Mouse (Mus musculus): Measurements from ENCODE around the gene Mmp28. TPM values are rescaled to one million over a fixed set of nuclear protein-coding genes. Genes with fewer than 3 reads are reported as not detected.

The Mmp28 gene
- polyA plus RNA-seq, 1 experiment from 2014 or later: 2.1 TPM

DNA sequence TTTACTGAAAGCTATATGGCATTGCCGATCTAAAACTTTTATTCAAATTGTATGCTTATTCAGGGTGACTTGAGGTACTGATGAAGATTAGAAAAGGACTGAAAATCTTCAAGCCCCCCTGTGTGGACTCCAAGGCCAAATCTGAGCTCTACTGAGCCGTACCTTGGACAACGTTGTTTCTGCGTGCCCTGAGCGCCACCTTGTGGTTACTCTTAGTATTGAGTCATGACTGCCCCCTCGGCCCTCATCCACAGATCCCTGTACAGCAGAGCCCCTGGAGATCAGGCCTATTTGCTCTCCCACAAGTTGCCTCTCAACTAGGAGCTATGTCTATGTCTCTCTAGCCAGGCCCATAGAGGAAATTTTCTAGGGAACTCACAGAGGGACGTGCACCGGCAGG lies 38.2 kb downstream of the Mmp28 start:
- WGBS: 5% methylated on average over 8 of the region's 8 CpGs
- Histone ChIP-seq H3K36me3 (ENCODE audit: insufficient read depth) (no peaks in the 10 kb centered on the region), H3K27ac (ENCODE audit: low read depth) (no peak overlapping the region), H3K9ac (no peak overlapping the region), H3K4me2 (no peak overlapping the region), H3K27me3 (ENCODE audit: insufficient read depth, low read length) (peaks cover 29% of the 10 kb centered on the region), H3K4me1 (ENCODE audit: insufficient read depth) (no peaks in the 10 kb centered on the region), H3K9me3 (ENCODE audit: low read depth, low read length) (no peaks in the 10 kb centered on the region), H3K4me3 (ENCODE audit: low read depth, low read length) (no peak overlapping the region)
- peak; percentile 91 for DNase-seq
- peak; percentile 94 for TF ChIP-seq CTCF (IDR thresholded peaks at IDR 0.05; ENCODE audit: low read depth)
- ATAC-seq (ENCODE audit: insufficient read depth): no peak

DNA sequence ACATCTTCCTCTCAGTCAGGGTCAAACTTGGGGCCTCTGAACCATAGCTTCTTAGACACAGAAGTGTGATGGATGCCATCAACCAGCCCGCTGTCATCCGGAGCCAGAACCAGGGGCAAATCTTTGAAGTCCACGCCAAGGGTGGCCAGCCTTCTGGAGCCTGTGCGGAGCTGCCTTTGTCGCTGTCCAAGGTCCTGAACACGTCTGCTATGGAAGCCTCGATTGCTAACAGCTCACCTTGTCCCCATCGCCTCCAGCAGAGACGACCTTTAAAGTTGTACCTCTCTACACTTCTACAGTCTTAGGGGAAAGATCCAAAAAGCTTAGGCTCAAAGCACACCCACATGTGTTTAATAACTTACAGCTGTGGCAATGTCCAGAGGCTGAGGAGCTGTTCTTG lies 41.6 kb downstream of the Mmp28 start:
- no peak overlapping the region for H3K4me2 ChIP-seq
- no peaks in the 10 kb centered on the region for H3K4me1 ChIP-seq (ENCODE audit: insufficient read depth)
- peak; percentile 93 for DNase-seq
- WGBS: 3% methylated on average over 9 of the region's 9 CpGs
- TF ChIP-seq CTCF (IDR thresholded peaks at IDR 0.05; ENCODE audit: low read depth): no peak
- H3K9ac ChIP-seq: no peak overlapping the region
- peaks cover 25% of the 10 kb centered on the region for H3K27me3 ChIP-seq (ENCODE audit: insufficient read depth, low read length)
- H3K27ac ChIP-seq (ENCODE audit: low read depth): no peak overlapping the region
- no peaks in the 10 kb centered on the region for H3K36me3 ChIP-seq (ENCODE audit: insufficient read depth)
- H3K4me3 ChIP-seq (ENCODE audit: low read depth, low read length): no peak overlapping the region
- no peaks in the 10 kb centered on the region for H3K9me3 ChIP-seq (ENCODE audit: low read depth, low read length)
- no peak for ATAC-seq (ENCODE audit: insufficient read depth)

DNA sequence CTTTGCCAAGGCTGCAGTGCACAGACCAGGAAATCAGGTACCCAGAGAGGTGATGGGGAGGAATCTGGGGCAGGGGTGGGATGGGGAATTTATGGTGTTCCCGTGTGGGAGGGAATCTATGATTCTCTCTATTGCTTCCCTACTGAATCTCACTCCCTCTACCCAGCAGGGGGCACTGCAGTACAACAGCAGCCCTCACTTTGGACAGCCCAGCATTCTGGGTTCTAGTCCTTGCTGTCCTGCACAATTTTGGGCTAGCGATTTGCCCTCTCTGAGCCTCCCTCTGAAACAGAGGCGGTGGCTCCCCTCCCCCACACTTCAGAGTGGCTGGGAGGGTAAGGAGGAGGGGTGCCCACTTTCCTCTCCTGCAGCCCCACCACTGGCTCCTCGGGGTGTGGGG lies 42.5 kb downstream of the Mmp28 start:
- no peak for ATAC-seq (ENCODE audit: insufficient read depth)
- peak; percentile 36 for DNase-seq
- Histone ChIP-seq H3K27ac (ENCODE audit: low read depth) (no peak overlapping the region), H3K36me3 (ENCODE audit: insufficient read depth) (no peaks in the 10 kb centered on the region), H3K4me3 (ENCODE audit: low read depth, low read length) (no peak overlapping the region), H3K4me2 (no peak overlapping the region), H3K9me3 (ENCODE audit: low read depth, low read length) (no peaks in the 10 kb centered on the region), H3K4me1 (ENCODE audit: insufficient read depth) (no peaks in the 10 kb centered on the region), H3K9ac (no peak overlapping the region), H3K27me3 (ENCODE audit: insufficient read depth, low read length) (peaks cover 20% of the 10 kb centered on the region)
- peak; percentile 44 for TF ChIP-seq CTCF (IDR thresholded peaks at IDR 0.05; ENCODE audit: low read depth)
- 44% methylated on average over 4 of the region's 4 CpGs for WGBS

DNA sequence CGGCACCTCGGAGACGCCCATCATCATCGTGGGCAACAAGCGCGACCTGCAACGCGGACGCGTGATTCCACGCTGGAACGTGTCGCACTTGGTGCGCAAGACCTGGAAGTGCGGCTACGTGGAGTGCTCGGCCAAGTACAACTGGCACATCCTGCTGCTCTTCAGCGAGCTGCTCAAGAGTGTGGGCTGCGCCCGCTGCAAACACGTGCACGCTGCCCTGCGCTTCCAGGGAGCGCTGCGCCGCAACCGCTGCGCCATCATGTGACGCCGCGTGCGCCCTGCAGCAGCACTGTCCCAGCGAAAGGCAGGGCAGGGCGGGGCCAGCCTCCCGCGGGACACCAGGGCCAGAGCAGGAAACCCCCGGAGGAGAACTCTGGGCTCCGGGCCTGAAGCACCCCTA lies 44.3 kb downstream of the Mmp28 start:
- Histone ChIP-seq H3K27ac (ENCODE audit: low read depth) (no peak overlapping the region), H3K9ac (no peak overlapping the region), H3K4me1 (ENCODE audit: insufficient read depth) (no peaks in the 10 kb centered on the region), H3K9me3 (ENCODE audit: low read depth, low read length) (no peaks in the 10 kb centered on the region), H3K4me2 (no peak overlapping the region; the same call in 1 of the 2 replicates), H3K36me3 (ENCODE audit: insufficient read depth) (no peaks in the 10 kb centered on the region), H3K27me3 (ENCODE audit: insufficient read depth, low read length) (peaks cover 20% of the 10 kb centered on the region), H3K4me3 (ENCODE audit: low read depth, low read length) (no peak overlapping the region)
- no peak for ATAC-seq (ENCODE audit: insufficient read depth)
- 7% methylated on average over 38 of the region's 38 CpGs for WGBS
- peak; percentile 30 for DNase-seq
- TF ChIP-seq CTCF (IDR thresholded peaks at IDR 0.05; ENCODE audit: low read depth): no peak

DNA sequence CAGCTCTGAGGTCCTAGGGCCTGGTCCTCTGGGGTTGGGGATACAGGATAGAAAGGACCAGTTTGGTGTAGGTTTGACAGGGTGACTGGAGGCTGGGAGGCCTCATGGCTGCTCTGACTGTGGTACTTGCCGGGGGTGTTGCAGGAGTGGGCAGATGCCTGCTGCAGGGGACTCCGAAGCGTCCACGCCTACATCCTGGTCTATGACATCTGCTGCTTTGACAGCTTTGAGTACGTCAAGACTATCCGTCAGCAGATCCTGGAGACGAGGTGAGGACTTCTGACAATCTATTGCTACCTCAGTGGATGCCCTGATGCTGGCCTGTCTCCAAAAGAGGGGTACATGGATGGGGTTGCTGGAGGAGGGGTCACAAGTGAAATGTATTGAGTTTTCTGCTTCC lies 45.2 kb downstream of the Mmp28 start:
- H3K27ac ChIP-seq (ENCODE audit: low read depth): no peak overlapping the region
- WGBS: 79% methylated on average over 7 of the region's 7 CpGs
- H3K4me2 ChIP-seq: no peak overlapping the region
- ATAC-seq (ENCODE audit: insufficient read depth): no peak
- peaks cover 20% of the 10 kb centered on the region for H3K27me3 ChIP-seq (ENCODE audit: insufficient read depth, low read length)
- no peaks in the 10 kb centered on the region for H3K4me1 ChIP-seq (ENCODE audit: insufficient read depth)
- DNase-seq: no peak
- no peaks in the 10 kb centered on the region for H3K36me3 ChIP-seq (ENCODE audit: insufficient read depth)
- no peak overlapping the region for H3K4me3 ChIP-seq (ENCODE audit: low read depth, low read length)
- no peak for TF ChIP-seq CTCF (IDR thresholded peaks at IDR 0.05; ENCODE audit: low read depth)
- H3K9ac ChIP-seq: no peak overlapping the region
- no peaks in the 10 kb centered on the region for H3K9me3 ChIP-seq (ENCODE audit: low read depth, low read length)

DNA sequence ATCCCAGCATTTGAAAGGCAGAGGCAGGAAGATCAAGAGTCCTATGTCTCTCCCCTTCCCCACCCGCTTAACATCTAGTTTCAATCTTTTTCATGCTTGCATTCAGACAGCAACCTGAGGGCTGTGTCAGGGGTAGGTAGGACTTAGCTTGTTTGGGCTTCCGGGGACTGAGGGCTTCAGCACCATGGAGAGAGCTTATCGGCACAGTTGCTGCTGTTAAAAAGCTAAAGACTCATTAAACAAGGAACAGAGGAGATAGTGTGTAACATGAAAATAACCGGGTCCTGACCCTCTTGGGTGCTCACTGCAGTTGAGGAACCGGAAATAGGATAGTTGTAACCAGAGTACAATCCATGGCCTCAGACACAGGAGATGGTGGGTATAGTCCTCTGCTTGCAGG lies 45.8 kb downstream of the Mmp28 start:
- no peak overlapping the region for H3K9ac ChIP-seq
- H3K4me3 ChIP-seq (ENCODE audit: low read depth, low read length): no peak overlapping the region
- no peaks in the 10 kb centered on the region for H3K9me3 ChIP-seq (ENCODE audit: low read depth, low read length)
- ATAC-seq (ENCODE audit: insufficient read depth) (no peak), DNase-seq (peak; percentile 91)
- WGBS: 3% methylated on average over 5 of the region's 5 CpGs
- no peaks in the 10 kb centered on the region for H3K4me1 ChIP-seq (ENCODE audit: insufficient read depth)
- no peak for TF ChIP-seq CTCF (IDR thresholded peaks at IDR 0.05; ENCODE audit: low read depth)
- H3K36me3 ChIP-seq (ENCODE audit: insufficient read depth): no peaks in the 10 kb centered on the region
- H3K4me2 ChIP-seq: no peak overlapping the region
- H3K27me3 ChIP-seq (ENCODE audit: insufficient read depth, low read length): peaks cover 20% of the 10 kb centered on the region
- no peak overlapping the region for H3K27ac ChIP-seq (ENCODE audit: low read depth)

DNA sequence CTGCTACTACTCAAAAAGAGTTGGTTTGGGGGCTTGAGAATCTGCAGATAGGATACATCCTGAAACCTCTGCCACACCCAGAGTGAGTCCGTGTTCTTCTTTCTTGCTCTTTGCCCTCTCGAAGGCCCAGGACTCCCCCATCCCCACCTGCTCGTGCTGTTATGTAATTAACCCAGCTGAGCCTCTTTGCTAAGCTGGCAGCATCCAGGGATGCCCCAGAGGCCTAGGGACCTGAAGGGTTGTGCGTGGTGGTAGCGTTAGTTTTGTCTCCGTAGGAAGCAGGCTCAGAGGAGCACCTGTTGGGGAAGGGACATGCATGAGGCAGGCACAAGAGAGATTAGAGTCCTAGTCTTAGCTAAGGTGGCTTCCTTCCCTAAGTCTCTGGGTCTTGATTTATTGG lies 52.4 kb downstream of the Mmp28 start:
- no peak for DNase-seq
- no peak for ATAC-seq (ENCODE audit: insufficient read depth)
- Histone ChIP-seq H3K36me3 (ENCODE audit: insufficient read depth) (no peaks in the 10 kb centered on the region), H3K27ac (ENCODE audit: low read depth) (no peak overlapping the region), H3K9ac (no peak overlapping the region), H3K4me1 (ENCODE audit: insufficient read depth) (no peaks in the 10 kb centered on the region), H3K9me3 (ENCODE audit: low read depth, low read length) (no peaks in the 10 kb centered on the region), H3K27me3 (ENCODE audit: insufficient read depth, low read length) (no peaks in the 10 kb centered on the region; the same call in 1 of the 2 replicates), H3K4me2 (peak overlapping the region; percentile 97; the same call in 1 of the 2 replicates), H3K4me3 (ENCODE audit: low read depth, low read length) (no peak overlapping the region)
- no peak for TF ChIP-seq CTCF (IDR thresholded peaks at IDR 0.05; ENCODE audit: low read depth)
- 49% methylated on average over 6 of the region's 6 CpGs for WGBS

Measured in lung, embryonic 14.5 days (tissue).